Mouse (Mus musculus) limb, embryonic 10.5 days (tissue): Measurements from ENCODE around the gene Cyp2t4. TPM values are rescaled to one million over a fixed set of nuclear protein-coding genes. Genes with fewer than 3 reads are reported as not detected.

Source experiments
- DNase-seq: peaks from one replicate; pipeline ENCODE4 v3.0.0-alpha.2; 2017; ENCODE audit warnings: low spot score
- H3K27ac ChIP-seq: fragments of 300-500 bp; sonication (generic); 2 replicates; pipeline ENCODE4 v1.5.1; 2016; ENCODE audit warnings: mild to moderate bottlenecking
- H3K27me3 ChIP-seq: fragments of 300-500 bp; sonication (generic); 2 replicates; pipeline ENCODE4 v1.6.1; 2016; ENCODE audit warnings: low read depth, mild to moderate bottlenecking; ENCODE audit not compliant: poor library complexity, severe bottlenecking
- H3K36me3 ChIP-seq: fragments of 300-500 bp; sonication (generic); 2 replicates; pipeline ENCODE4 v1.6.1; 2016; ENCODE audit warnings: mild to moderate bottlenecking, moderate library complexity
- H3K4me1 ChIP-seq: fragments of 300-500 bp; sonication (generic); 2 replicates; pipeline ENCODE4 v1.6.1; 2016
- H3K4me3 ChIP-seq: fragments of 300-500 bp; sonication (generic); 2 replicates; pipeline ENCODE4 v1.5.1; 2016; ENCODE audit warnings: mild to moderate bottlenecking, moderate library complexity
- H3K9me3 ChIP-seq: fragments of 300-500 bp; sonication (generic); replicated peaks from 2 replicates; pipeline ENCODE4 v1.6.1; 2016; ENCODE audit warnings: mild to moderate bottlenecking
- WGBS: fragments of 180-500 bp; shearing (Covaris S2); methylation state at CpG from one replicate; pipeline ENCODE4 v1.1.7; 2016; 5-methylcytosine and 5-hydroxymethylcytosine counted together
- polyA plus RNA-seq: library from polyadenylated mRNA; unstranded; fragments of >200 nt; fragmentation: Nextera tagmentation; extraction: Ambion mirVana; gene quantifications from 2 replicates; pipeline ENCODE4 v1.2.1, GENCODE M21; 2016

Gene Cyp2t4
- polyA plus RNA-seq, 1 experiment from 2014 or later: 0.11 TPM

GRCm38 (mm10) chr7:27131387-27131786 is 22.1 kb upstream of the Cyp2t4 start:
- WGBS: 69% methylated on average over 2 of the region's 2 CpGs
- DNase-seq: no peak
- Histone ChIP-seq H3K27me3 (no peaks in the 10 kb centered on the region), H3K4me3 (no peak overlapping the region), H3K27ac (no peak overlapping the region), H3K4me1 (no peaks in the 10 kb centered on the region), H3K36me3 (no peaks in the 10 kb centered on the region), H3K9me3 (no peaks in the 10 kb centered on the region)

GRCm38 (mm10) chr7:27132588-27132987 is 20.9 kb upstream of the Cyp2t4 start:
- Histone ChIP-seq H3K27me3 (no peaks in the 10 kb centered on the region), H3K4me1 (no peaks in the 10 kb centered on the region), H3K36me3 (no peaks in the 10 kb centered on the region), H3K9me3 (no peaks in the 10 kb centered on the region), H3K27ac (no peak overlapping the region), H3K4me3 (no peak overlapping the region)
- DNase-seq: peak; percentile 75
- WGBS: 17% methylated on average over 10 of the region's 10 CpGs

DNA sequence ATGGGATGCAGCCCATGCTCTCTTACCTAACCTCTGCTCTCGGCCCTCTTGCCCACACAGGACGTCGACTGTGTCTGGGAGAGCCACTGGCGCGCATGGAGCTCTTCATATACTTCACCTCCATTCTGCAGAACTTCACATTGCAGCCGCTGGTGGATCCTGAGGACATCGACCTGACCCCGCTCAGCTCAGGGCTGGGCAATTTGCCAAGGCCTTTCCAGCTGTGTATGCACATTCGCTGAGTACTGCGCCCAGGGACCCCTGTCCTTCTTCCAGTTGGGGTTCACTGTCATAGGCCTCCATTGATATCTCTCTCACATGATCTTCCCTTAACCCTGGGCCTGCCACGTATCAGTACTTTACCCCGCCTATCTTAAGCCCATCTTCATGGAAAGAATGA is 20.4 kb upstream of the Cyp2t4 start:
- Histone ChIP-seq H3K4me1 (no peaks in the 10 kb centered on the region), H3K27ac (no peak overlapping the region), H3K27me3 (no peaks in the 10 kb centered on the region), H3K4me3 (no peak overlapping the region), H3K36me3 (no peaks in the 10 kb centered on the region), H3K9me3 (no peaks in the 10 kb centered on the region)
- DNase-seq: no peak
- WGBS: 81% methylated on average over 12 of the region's 12 CpGs

DNA sequence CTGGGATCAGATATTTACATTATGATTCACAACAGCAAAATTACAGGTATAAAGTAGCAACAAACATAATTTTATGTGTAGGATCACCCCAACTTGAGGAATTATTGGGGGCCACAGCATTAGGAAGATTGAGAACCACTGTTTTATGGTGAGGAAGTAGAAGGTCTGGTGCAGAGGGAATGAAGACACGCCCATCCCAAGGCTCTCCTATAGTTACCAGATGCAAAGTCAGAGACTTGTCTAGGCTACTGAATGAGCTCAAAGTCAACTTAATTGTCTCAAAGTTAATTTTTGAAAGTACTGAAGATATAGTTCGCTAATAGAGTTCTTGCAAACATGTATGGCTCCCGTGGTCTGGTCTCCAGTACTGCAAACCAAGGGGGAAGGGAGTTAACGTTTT is 19.8 kb upstream of the Cyp2t4 start:
- H3K4me3 ChIP-seq: no peak overlapping the region
- no peak for DNase-seq
- 86% methylated on average over 4 of the region's 4 CpGs for WGBS
- H3K9me3 ChIP-seq: no peaks in the 10 kb centered on the region
- no peaks in the 10 kb centered on the region for H3K27me3 ChIP-seq
- no peaks in the 10 kb centered on the region for H3K4me1 ChIP-seq
- no peak overlapping the region for H3K27ac ChIP-seq
- no peaks in the 10 kb centered on the region for H3K36me3 ChIP-seq

- no peaks in the 10 kb centered on the region for H3K36me3 ChIP-seq
- DNase-seq: no peak
- no peak overlapping the region for H3K27ac ChIP-seq
- no peaks in the 10 kb centered on the region for H3K9me3 ChIP-seq
- WGBS: 65% methylated on average over 8 of the region's 8 CpGs
- H3K27me3 ChIP-seq: no peaks in the 10 kb centered on the region
- no peak overlapping the region for H3K4me3 ChIP-seq
- no peaks in the 10 kb centered on the region for H3K4me1 ChIP-seq
Measured at GRCm38 (mm10) chr7:27136410-27136996, 17.0 kb upstream of the Cyp2t4 start.

DNA sequence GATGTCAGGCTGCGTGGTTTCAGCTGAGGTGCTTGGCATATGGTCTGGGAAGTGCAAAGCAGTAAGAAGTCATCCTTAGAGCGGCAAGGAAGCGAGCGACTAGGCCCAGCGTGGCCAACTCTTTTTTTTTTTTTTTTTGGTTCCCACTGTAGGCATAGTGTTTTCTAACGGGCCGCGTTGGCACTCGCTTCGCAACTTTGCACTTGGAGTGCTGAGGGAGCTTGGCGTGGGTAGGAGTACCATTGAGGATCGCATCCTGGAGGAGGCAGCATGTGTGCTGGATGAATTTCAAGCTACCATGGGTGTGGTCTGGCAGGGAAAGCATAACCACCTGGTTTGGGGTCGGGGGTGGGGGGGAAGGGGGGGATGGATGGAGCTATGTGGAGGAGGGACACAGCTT is 2.5 kb downstream of the Cyp2t4 start:
- WGBS: 80% methylated on average over 13 of the region's 13 CpGs
- H3K27ac ChIP-seq: no peak overlapping the region
- no peak overlapping the region for H3K4me3 ChIP-seq
- peaks cover 45% of the 10 kb centered on the region for H3K36me3 ChIP-seq
- no peaks in the 10 kb centered on the region for H3K9me3 ChIP-seq
- DNase-seq: no peak
- H3K4me1 ChIP-seq: peaks cover 5% of the 10 kb centered on the region; the same call in 1 of the 2 replicates
- H3K27me3 ChIP-seq: no peaks in the 10 kb centered on the region

- peaks cover 18% of the 10 kb centered on the region; the same call in 1 of the 2 replicates for H3K4me1 ChIP-seq
- H3K4me3 ChIP-seq: no peak overlapping the region
- no peak overlapping the region for H3K27ac ChIP-seq
- H3K27me3 ChIP-seq: no peaks in the 10 kb centered on the region
- WGBS: 96% methylated on average over 9 of the region's 9 CpGs
- no peak for DNase-seq
- H3K9me3 ChIP-seq: no peaks in the 10 kb centered on the region
- peaks cover 66% of the 10 kb centered on the region for H3K36me3 ChIP-seq
Measured at GRCm38 (mm10) chr7:27158171-27158570, 4.7 kb downstream of the Cyp2t4 start.

- Histone ChIP-seq H3K9me3 (no peaks in the 10 kb centered on the region), H3K4me3 (no peak overlapping the region), H3K36me3 (peaks cover 77% of the 10 kb centered on the region), H3K4me1 (peaks cover 29% of the 10 kb centered on the region), H3K27me3 (no peaks in the 10 kb centered on the region), H3K27ac (no peak overlapping the region)
- DNase-seq: no peak
- 93% methylated on average over 6 of the region's 6 CpGs for WGBS
Measured at GRCm38 (mm10) chr7:27159256-27159655, 5.7 kb downstream of the Cyp2t4 start.

- Histone ChIP-seq H3K36me3 (peaks cover 83% of the 10 kb centered on the region), H3K4me3 (no peak overlapping the region), H3K4me1 (peaks cover 35% of the 10 kb centered on the region), H3K27me3 (no peaks in the 10 kb centered on the region), H3K9me3 (no peaks in the 10 kb centered on the region), H3K27ac (no peak overlapping the region)
- DNase-seq: peak; percentile 88
- 20% methylated on average over 8 of the region's 8 CpGs for WGBS
Measured at GRCm38 (mm10) chr7:27159882-27160281, 6.4 kb downstream of the Cyp2t4 start.

DNA sequence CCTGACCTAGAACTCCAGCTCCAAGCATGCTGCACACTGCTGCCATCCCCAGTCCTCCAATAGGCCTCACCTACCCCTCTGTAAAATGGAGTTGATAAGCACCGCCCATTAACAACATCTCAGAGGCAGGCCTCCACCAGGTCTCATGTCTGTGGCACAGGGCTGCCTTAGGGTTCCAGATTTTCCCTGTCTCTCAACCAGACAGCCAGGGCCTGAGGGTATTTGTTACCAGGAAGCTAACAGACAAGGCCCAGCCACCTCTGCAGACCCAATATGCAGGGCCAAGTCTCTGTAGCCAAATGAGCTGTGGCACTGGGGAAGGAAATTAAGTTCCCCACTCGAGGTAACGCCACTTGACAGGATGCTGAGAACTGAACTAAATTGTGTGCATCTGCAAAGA is 7.4 kb downstream of the Cyp2t4 start:
- no peak overlapping the region for H3K4me3 ChIP-seq
- H3K9me3 ChIP-seq: no peaks in the 10 kb centered on the region
- DNase-seq: no peak
- H3K36me3 ChIP-seq: peaks cover 90% of the 10 kb centered on the region
- H3K4me1 ChIP-seq: peaks cover 44% of the 10 kb centered on the region
- H3K27me3 ChIP-seq: no peaks in the 10 kb centered on the region
- whole genome bisulfite sequencing: 84% methylated on average over 3 of the region's 3 CpGs
- H3K27ac ChIP-seq: no peak overlapping the region

- H3K27me3 ChIP-seq: no peaks in the 10 kb centered on the region
- no peak for DNase-seq
- 89% methylated on average over 4 of the region's 4 CpGs for WGBS
- H3K36me3 ChIP-seq: peaks cover 84% of the 10 kb centered on the region
- no peaks in the 10 kb centered on the region for H3K9me3 ChIP-seq
- peaks cover 44% of the 10 kb centered on the region for H3K4me1 ChIP-seq
- no peak overlapping the region for H3K4me3 ChIP-seq
- no peak overlapping the region for H3K27ac ChIP-seq
Measured at GRCm38 (mm10) chr7:27161744-27162143, 8.2 kb downstream of the Cyp2t4 start.

- H3K4me1 ChIP-seq: peaks cover 49% of the 10 kb centered on the region
- WGBS: 89% methylated on average over 5 of the region's 5 CpGs
- no peak for DNase-seq
- no peak overlapping the region for H3K27ac ChIP-seq
- no peaks in the 10 kb centered on the region for H3K27me3 ChIP-seq
- no peaks in the 10 kb centered on the region for H3K9me3 ChIP-seq
- H3K36me3 ChIP-seq: peaks cover 75% of the 10 kb centered on the region
- H3K4me3 ChIP-seq: no peak overlapping the region
Measured at GRCm38 (mm10) chr7:27162780-27163449, 9.4 kb downstream of the Cyp2t4 start.

- H3K4me1 ChIP-seq: peaks cover 51% of the 10 kb centered on the region
- 91% methylated on average over 5 of the region's 5 CpGs for WGBS
- peaks cover 70% of the 10 kb centered on the region for H3K36me3 ChIP-seq
Measured at GRCm38 (mm10) chr7:27163450-27163805, 9.9 kb downstream of the Cyp2t4 start.

More at GRCm38 (mm10) chr7:27163450-27163805, 9.9 kb downstream of the Cyp2t4 start:
- H3K27me3 ChIP-seq: no peaks in the 10 kb centered on the region
- no peak for DNase-seq
- H3K4me3 ChIP-seq: no peak overlapping the region
- H3K27ac ChIP-seq: no peak overlapping the region
- H3K9me3 ChIP-seq: no peaks in the 10 kb centered on the region
